Mouse (Mus musculus) heart, postnatal 4 days (tissue): ENCODE measurements at regions not wholly inside any gene's neighbourhood (a gene's known extent, or its start where the extent isn't known, plus 50 kb on each side); places are given as distances from the start of the nearest gene placed in this dataset.
"Not testable (repeated sequence)": the region's sequence is repeated elsewhere in the genome, so short reads cannot be mapped to it uniquely, and the experiment has no call there.

Source experiments
- DNase-seq: peaks from one replicate; pipeline ENCODE4 v3.0.0; 2021

DNA sequence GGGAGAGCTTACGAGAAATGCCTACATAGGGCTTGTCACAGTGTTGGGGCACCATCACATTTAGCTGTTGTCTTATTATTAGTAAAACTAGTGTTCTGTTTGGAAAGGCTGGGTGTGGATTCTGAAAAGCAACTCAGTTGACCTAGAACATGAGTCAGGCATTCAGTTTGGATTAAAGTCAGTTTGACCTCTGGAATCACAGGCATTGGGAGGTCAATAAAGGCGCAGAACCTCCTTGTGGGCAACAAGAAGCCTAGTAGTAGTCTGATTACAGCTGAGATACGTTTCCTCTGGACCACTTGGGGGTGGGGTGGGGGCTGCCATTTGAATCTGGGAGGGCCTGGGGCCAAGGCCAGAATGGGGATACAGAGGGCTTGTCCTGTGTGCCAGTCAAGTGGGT lies 52.1 kb upstream of the Map3k1 start:
- no peak for DNase-seq

DNA sequence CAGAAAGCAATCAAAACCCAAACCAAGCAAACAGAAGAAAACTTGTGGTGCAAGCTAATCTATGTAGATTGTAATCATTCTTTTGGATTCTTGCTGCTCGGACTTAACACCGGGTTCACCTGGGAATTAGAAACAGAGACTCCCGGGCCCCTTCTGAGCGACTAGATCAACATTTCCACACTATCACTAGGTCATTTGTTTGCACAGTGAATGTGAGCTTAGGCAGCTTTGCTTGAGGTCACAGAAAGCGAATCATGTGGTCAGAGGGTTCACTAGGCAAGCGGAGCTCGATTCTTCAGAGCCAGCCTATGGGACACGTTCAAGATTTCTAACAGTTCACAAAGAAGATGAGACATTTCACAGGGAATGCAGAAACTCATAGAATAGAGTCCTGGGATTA lies 53.5 kb upstream of the Map3k1 start:
- DNase-seq: no peak

DNA sequence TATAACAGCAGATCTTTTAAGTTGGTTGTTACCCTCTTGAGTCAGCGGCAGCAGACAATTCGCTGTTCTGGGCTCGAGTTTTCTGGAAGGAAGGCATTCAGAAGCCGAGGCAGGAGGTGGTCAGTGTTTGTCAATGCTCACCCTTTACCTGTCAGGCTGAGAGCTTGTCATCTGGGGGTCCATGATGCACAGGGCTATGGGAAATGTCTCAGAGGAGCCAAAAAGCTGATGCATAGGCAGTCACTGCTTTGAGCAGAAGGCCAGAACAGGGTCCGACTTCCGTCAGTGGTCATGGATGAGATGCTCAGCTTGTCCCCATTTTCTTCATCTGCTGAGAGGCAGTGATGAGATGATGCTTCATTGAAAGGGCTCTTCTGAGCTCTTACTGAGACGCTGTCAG lies 57.2 kb upstream of the Map3k1 start:
- no peak for DNase-seq

DNA sequence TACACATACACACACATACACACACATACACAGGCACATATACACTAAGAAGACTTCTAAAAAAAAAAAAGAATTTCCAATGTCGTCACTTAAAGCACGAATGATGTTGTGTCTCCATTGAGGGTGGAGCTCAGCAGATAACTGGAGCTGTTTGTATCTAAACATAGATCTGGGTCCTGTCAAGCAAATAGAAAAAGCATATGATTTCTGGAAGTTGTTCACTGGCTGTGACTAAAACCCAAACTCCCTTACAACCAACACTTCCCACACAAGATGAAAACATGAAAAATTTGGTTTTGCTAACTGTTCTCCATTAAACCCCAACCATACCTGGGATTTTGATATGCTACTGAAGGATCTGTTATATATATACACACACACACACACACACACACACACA lies 58.5 kb upstream of the Map3k1 start:
- DNase-seq: no peak

DNA sequence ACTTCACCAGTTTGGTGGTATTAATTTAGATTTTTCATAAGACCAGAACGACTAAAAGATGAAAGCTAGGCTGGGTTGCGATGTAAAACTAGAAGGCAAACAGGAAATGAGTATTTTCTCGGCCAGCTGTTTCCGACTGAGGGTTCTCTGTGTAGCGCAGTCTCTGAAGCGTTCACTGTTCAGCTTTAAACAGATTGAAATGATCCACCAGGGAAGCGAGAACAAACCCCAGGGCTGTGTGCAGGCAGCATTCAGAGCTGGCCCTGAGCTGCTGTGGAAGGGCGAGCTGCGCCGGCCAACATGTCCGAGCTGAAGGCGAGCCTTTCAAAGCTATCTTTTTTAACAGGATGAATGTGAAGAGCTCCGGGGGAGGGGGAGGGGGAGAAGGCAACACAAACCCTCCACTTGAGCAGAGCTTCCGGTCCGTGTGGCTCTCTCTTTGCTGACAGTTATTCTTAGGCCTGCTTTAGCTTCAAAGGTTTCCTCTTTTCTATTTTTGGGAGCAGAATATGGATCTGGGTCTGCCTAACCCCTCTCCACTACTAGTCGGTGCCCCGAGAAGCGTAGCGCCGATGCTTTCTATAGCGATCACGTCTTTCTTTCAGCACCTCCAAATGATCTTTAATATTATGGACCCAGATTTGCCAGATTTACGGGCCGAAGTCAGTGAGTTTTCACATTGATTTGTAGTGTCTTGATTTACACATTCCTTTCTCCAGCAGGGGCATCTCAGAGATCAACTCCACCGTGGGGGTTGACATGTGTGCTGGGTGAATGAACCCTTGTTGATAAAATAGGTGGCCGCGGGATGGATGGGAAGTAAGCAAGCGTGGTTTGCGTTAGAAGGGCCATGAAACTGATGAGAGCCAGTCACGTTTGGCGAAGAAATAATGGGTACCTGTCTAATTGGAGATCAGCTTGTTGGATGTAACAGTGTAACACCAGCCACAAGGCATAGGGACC lies 59.3 kb upstream of the Map3k1 start:
- DNase-seq: peak; percentile 72

DNA sequence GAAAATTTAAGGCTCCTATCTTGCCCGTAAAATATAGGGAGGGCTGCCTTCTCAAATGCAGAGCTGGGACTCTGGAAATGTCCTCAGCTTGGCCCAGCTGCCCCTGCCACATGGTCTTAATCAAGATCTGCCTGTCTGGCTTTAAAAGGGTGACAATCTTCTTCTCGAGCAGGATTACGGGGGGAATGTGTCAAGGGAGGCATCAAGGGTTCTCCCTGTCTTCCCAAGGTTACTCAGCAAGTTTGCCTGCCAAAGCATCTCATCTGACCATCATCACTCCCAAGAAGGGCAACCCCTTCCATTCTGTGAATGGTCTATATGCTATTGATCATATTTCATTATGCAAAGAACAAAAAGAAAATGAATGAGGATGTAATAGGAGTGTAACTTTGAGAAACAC lies 60.2 kb upstream of the Map3k1 start:
- no peak for DNase-seq

DNA sequence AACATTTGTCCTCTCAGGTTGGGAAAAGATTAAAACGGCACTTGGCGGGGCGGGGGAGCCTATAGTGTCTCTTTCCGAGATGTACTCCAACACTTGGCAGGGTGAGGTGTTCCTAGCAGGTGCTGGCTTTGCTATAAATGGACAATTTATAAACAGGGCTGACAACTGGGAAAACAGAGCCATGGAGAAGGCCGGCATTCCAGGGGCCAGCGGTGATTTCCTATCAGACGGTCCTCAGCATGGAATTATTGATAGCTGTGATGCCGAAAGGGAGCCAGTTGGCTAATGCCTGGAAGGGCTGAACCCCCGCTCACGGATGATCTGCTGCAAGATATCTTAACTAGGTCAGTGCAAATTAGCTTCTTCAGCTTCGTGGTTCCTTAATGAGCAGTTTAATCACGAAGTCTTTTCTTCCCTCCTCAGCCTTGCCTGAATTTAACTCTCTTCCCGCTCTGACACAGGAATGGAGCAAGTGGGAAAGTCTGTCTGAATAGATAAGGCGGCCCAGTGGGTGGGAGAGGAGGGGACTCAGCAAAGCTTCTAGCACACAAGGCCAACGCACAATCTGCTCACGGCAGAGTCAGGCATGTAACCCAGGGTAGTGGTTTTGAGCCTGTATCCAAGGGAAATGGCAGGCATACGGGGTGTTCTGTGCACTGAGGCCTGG lies 61.1 kb upstream of the Map3k1 start:
- no peak for DNase-seq

DNA sequence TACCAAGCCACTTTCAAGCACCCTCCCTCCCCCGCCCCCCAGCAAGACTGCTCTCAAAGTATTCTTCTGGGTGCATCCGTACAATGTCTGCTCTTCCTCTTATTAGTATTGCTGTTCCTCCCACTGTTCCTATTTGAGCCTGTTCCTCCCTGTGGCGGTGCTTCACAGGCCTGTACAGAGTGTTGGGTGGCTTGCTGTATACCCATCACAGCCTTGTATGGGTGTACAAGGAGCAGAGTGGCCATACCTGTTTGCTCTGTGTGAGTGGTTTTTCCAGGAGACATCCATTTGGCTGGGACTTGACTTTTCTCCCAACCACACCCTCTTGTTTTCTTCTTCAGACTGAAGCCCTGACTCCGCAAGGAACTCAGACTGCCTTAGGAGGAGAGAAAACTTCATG lies 61.7 kb upstream of the Map3k1 start:
- no peak for DNase-seq

DNA sequence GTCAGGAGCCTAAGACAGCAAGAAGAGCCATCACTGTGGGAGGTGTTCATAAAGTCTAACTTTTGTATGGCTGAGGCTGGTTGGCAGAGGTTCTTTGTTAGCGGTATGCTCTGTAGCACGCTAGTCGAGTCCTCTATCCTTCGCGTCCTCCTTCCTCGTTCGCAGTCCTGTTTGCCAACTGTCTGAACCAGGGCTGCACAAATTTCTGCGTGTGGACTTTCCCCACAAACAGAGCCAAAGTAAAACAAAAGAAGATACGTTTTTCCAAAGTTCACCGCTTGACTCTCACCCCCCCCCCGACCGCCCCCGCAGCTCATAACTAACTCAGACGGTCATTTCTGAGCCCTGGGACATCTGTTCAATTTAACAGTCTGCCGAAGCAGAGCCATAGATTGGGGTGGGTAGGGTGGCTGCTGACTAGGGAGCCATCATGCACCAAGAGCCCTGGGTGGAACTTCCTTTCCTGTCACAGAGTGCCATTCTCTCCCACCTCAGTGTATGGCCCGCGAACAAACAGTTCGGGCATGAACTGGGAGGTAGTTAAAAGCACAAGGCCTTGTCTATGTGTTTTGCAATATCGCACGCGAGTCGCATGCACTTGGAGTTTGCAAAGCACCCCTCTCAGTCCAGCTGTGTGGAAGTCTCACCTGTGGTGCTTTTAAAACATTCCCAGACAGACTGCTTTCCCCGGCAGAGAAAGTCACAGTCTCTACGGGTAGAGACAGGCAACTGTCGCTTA lies 63.0 kb upstream of the Map3k1 start:
- no peak for DNase-seq

DNA sequence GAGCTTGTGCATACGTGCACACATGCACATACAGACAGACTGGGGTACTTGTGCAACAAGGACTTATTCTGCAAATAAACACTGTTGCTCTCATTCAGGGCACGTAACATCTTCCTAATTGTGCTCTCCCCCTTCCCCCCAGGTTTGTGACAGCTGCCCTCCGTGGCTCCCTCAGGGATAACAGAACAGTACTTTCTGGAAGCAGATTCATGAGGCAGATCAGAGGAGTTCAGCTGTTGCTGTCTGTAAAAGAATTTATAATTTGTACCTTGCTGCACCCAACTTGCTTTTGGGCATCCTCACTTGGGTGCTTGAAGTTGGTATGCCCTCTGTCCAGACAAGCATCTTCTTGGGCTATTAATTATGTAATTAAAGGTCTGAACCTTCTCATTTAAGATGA lies 65.5 kb upstream of the Map3k1 start:
- no peak for DNase-seq

DNA sequence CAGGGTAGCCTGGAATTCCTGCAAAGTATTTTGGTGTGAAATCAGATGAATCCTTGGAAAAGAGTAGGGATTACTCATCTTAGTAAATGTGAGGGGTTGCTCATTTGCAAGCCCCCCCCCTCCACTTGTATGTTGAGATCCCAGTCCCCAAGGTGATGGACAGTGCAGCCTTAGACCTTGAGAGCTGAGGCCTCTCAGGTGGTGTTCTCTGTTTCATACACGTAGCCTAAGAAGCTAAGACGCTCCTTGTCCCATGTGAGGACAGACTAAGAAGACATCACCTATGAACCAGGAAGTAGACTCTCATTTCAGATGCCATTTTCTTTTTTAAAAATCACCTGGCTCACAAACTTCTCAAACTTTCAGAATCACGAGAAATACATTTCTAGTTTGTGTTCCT lies 67.6 kb upstream of the Map3k1 start:
- DNase-seq: no peak

DNA sequence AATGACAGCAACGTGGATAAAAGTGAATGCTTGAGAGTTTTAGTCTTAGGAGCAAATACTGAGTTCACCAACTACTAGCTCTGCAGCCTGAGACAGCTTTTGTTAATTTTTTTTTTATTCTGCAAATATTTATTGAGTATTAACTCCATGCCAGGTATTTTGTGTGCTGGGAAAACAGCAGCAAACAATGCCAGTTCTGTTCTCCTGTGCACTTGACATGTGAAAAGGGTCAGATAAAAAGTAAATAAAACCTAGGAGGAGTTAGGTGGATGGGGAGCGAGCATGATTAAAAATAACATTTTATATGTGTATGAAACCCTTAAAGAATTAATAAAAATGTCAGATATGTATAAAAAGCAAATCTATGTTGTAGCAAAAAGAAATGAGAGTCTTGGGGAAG lies 68.1 kb upstream of the Map3k1 start:
- no peak for DNase-seq

DNA sequence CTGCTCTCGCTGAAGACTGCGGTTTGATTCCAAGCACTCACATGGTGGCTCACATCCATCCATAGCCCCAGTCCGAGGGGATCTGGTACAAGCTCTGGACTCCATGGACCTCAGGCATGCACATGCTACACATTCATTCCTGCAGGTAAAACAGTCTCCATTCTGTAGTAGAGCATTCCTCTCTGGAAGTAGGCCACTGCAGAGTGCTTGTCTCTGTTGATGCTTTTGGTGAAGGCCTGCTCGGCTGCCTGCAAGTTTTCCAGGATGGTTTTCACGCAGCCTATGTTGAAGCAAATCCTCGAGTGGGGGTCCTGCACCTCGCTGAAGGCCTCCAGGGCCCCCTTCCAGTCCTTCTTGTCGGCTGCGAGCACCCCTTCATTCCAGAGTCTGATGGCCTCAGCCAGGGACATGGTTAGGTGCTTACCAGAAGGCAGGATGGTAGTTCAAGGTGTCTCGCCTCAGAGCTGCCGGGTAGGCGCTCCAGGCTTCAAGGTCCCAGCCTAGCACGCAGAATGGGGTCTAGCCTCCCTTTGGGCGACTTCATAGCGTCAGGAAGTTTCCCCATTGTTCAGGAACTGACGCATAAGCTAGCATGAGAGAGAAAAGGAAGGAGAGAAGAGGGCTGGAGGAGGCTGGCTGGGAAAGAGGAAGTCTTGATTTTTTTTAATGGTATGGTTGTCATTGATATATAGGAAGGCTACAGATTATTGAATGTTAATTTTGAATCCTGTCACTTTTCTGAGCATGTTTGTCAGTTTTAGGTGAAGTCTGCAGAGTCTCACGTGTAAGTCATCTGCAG lies 75.2 kb upstream of the Map3k1 start:
- DNase-seq: not testable (repeated sequence)

DNA sequence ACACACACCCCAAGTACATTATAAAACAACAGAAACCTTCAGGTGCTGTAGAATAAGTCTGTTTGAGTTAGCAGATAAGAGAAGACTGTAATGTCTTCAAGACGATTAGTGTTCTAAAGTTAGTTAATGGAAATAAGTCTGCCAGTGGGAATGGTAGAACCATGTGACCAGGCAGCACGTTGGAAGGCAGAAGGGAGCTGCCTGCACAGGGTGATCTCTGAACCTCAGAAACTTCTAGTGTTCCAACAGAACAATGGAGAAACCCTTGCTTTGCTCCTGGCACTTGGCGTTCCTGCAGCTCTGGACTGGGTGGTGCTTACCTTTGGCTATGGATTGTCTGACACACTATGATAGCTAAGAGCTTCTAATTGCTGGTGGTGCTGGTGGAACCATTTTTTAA lies 82.0 kb upstream of the Map3k1 start:
- no peak for DNase-seq

DNA sequence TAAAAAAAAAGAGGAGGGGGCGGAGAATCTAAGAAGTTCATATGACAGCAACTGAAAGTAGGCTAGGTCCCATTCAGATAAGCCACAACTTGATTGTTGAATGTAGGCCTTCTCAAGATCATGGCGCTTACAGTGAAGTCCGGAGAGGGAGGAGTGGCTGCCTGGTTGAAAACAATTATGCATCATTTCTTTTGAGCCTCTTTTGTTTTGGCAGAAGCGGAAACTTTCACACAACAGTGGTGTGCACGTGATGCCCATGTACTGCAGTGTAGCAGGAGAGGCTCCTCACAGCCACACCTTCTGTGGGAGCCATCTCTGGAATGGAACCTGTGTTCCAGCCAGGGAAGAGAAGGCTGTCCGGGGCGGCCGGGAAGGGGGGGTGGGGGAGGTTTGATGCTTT lies 83.3 kb upstream of the Map3k1 start:
- DNase-seq: no peak

DNA sequence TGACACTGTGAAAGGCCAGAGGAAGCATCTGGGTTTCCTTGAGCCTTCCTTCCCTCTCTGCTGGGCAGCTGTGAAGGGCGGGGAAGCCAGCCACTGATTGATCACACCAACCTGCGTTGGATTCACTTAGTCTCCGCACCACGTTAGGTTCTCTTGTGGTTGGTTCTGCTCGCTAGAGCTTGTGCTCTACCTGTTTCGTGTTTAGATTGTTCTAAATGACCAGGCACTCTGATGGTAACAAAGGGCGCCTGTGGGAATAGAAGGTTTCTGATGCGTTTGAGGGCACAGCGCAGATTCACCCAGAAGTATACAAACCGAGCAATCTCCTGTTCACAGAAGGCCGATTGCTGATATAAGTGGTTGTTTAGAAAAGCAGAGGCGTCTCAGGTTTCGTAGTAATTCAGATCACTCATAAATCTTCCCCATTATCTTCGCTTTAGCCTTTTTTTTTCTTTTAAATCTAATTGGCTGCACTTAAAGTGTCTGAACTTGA lies 84.5 kb upstream of the Map3k1 start:
- DNase-seq: no peak

DNA sequence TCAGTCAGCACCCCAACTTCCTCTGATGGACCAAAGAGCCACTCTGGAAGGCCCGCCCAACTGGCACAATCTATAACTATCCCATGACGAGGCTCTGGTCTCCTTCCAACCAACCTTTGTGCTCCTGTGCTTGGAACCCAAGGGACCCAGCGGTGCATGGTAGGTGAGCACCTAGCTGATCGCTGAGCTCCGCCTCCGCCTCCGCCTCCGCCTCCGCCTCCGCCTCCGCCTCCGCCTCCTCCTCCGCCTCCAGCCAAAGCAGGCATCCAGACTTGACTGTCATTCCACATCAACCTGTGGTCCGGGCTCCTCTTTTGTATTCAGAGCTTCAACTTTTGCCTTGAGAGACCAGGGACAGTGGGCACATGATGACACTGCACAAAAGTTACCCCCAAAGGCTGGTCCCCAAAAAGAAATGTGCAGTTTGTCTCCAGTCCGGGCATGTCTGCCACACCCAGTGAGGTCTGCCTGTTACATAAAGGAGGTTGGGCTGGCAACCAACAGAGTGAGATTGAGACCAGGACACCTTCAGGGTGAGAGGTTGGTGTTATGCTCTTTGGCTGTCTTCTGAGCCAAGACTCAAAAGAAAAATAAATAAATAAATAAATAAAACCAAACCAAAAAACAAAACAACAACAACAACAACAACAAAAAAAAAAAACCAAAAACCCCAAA lies 86.1 kb upstream of the Map3k1 start:
- DNase-seq: peak; percentile 25

DNA sequence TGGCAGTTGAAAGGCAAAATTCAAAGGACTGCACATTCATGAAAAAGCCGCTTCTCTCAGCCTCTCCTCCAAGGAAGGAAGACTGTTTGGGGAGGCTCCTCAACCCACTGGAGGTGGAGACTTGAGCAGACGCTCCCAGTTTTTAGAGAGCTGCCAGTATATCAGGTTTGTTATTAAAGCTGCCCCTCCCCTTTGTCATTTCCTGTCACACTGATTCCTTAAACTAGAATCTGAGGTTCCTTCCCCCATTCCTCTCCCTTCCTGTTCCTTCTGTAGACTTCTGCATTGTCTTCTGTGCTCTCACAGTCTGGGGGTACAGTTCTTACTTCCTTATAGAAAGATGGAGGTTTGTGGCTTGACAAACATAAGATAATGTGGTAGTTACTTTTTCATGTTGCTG lies 87.5 kb upstream of the Map3k1 start:
- no peak for DNase-seq

DNA sequence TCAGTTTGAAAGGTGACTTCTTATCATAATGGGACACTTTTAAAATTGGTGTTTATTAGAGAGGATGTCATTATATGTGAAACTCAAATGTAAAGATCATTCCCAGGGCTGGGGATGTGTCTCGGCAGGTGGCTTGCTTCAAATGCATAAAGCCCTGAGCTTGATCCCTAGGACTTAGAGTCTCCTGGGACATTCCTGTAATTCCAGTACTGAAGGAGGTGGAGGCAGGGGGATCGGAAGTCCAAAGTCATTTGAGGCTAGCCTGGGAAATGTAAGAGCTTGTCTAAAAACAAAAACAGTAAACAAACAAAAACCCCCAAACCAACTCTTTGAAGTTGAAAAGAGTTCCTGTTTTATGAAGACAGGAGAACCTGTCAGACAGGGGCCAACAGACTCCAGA lies 94.6 kb upstream of the Map3k1 start:
- no peak for DNase-seq

DNA sequence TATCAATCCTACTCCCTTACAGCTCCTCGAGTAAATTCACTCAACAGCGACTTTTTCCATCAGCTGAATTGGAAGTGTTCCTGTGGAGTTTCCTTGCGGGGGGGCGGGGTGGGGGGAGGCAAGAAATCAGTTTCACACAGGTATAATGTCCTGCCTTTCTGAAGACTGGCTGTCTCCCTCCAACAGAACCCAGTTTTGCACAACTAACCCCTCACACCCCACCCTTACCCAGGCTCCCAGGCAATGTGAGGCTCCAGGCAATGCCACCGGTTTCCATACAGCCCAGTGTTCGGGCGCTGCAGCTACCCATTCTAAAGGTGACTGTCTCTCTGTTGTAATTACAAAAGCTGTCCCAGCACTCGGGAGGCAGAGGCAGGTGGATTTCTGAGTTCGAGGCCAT lies 95.1 kb upstream of the Map3k1 start:
- DNase-seq: no peak

DNA sequence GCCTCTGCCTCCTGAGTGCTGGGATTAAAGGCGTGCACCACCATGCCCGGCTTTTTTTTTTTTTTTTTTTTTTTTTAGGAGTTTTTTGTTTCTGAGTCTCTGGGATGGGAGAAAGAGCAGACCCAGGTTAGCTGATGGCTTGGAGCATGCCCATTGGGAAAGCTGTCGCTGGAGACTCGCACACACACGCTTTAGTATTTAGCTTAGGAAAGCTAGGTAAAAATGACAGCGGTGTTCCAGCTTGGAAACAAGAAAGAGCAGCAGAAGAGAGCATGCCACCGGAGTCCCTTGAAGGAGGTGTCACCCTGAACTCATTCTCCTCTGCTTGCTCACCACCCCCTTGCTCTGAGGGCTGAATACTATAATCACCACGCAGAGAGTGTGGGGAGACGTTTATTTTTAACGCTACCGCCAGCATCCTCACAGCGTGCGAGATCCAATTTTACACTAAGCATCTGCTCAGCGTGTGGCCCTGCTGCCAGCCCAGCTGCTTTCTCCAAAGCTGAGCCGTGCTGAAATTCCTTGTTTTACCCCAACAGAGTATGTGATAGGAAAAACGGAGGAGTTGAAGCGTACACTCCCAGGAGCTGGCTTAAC lies 95.9 kb upstream of the Map3k1 start:
- no peak for DNase-seq
